Mouse (Mus musculus): ENCODE measurements around the gene Acap3. TPM values are rescaled to one million over a fixed set of nuclear protein-coding genes. Genes with fewer than 3 reads are reported as not detected.
A peak's percentile ranks its signal among the peaks of the same experiment; 100 is the strongest.

Acap3 gene
- polyA plus RNA-seq (2012; rRNA removed) = 9.0 and 11.3 TPM in 2 replicates

GRCm38 (mm10) chr4:155891551-155892001, at the start of gene Acap3, which contains the start of gene Pusl1:
Acap3 (plus strand) TSS chr4:155891822.
Pusl1 (minus strand) TSS chr4:155891781.
- Histone ChIP-seq H3K27me3 (ENCODE audit: control insufficient read depth, insufficient read depth, low read length) (no peaks in the 10 kb centered on the region), H3K36me3 (ENCODE audit: control insufficient read depth, insufficient read depth, low read length) (no peaks in the 10 kb centered on the region; the same call in 1 of the 2 replicates), H3K4me1 (ENCODE audit: control insufficient read depth, insufficient read depth, low read length) (peaks cover 22% of the 10 kb centered on the region), H3K27ac (ENCODE audit: control insufficient read depth, insufficient read depth, low read depth, low read length) (peak within 1 kb of the TSS; percentile 96), H3K4me3 (ENCODE audit: control insufficient read depth, low read depth, low read length) (peak within 1 kb of the TSS; percentile 96)
- TF ChIP-seq CTCF (IDR thresholded peaks at IDR 0.05; ENCODE audit: control insufficient read depth, insufficient read depth, insufficient replicate concordance, low read depth, low read length) (no peak), POLR2A (IDR thresholded peaks at IDR 0.05; ENCODE audit: control insufficient read depth, low read depth, low read length) (peak; percentile 37; the same call in 1 of the 2 replicates)

DNA sequence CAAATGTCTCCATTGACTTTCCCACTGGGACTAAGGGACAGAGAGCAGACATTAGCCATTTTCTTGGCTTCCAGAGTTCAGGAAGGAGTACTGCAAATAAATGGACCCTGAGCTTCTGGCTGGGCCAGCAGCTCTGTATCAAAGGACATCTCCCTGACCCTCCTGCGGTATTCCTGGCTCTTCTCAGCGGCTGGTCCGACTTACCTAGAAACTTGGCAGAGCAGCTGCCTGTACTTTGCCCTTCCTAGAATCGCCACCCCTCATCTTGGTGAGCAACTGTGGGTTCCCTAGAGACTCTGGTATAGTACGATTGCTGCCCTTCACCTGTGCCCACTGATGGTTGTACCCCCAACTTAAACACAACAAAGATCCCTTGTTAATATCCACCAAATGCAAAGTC, 48.4 kb upstream of the Acap3 start:
- Histone ChIP-seq H3K4me3 (ENCODE audit: control insufficient read depth, low read depth, low read length) (no peak overlapping the region), H3K27me3 (ENCODE audit: control insufficient read depth, insufficient read depth, low read length) (no peaks in the 10 kb centered on the region), H3K27ac (ENCODE audit: control insufficient read depth, insufficient read depth, low read depth, low read length) (no peak overlapping the region), H3K36me3 (ENCODE audit: control insufficient read depth, insufficient read depth, low read length) (no peaks in the 10 kb centered on the region; the same call in 1 of the 2 replicates), H3K4me1 (ENCODE audit: control insufficient read depth, insufficient read depth, low read length) (peaks cover 29% of the 10 kb centered on the region)
- TF ChIP-seq CTCF (IDR thresholded peaks at IDR 0.05; ENCODE audit: control insufficient read depth, insufficient read depth, insufficient replicate concordance, low read depth, low read length) (no peak), POLR2A (IDR thresholded peaks at IDR 0.05; ENCODE audit: control insufficient read depth, low read depth, low read length) (no peak)

GRCm38 (mm10) chr4:155846871-155847578, 44.6 kb upstream of the Acap3 start, which contains the start of gene Dvl1:
Dvl1 (plus strand) TSS chr4:155847402.
- H3K27me3 ChIP-seq (ENCODE audit: control insufficient read depth, insufficient read depth, low read length) = no peaks in the 10 kb centered on the region
- peak within 1 kb of the TSS; percentile 81 for H3K27ac ChIP-seq (ENCODE audit: control insufficient read depth, insufficient read depth, low read depth, low read length)
- H3K4me1 ChIP-seq (ENCODE audit: control insufficient read depth, insufficient read depth, low read length) = peaks cover 19% of the 10 kb centered on the region
- peak within 1 kb of the TSS; percentile 92 for H3K4me3 ChIP-seq (ENCODE audit: control insufficient read depth, low read depth, low read length)
- H3K36me3 ChIP-seq (ENCODE audit: control insufficient read depth, insufficient read depth, low read length) = no peaks in the 10 kb centered on the region; the same call in 1 of the 2 replicates
- TF ChIP-seq POLR2A (IDR thresholded peaks at IDR 0.05; ENCODE audit: control insufficient read depth, low read depth, low read length) (peak; percentile 69), CTCF (IDR thresholded peaks at IDR 0.05; ENCODE audit: control insufficient read depth, insufficient read depth, insufficient replicate concordance, low read depth, low read length) (no peak)

- Histone ChIP-seq H3K27me3 (ENCODE audit: control insufficient read depth, insufficient read depth, low read length) (no peaks in the 10 kb centered on the region), H3K4me1 (ENCODE audit: control insufficient read depth, insufficient read depth, low read length) (peaks cover 19% of the 10 kb centered on the region), H3K36me3 (ENCODE audit: control insufficient read depth, insufficient read depth, low read length) (no peaks in the 10 kb centered on the region; the same call in 1 of the 2 replicates), H3K4me3 (ENCODE audit: control insufficient read depth, low read depth, low read length) (peak overlapping the region; percentile 87), H3K27ac (ENCODE audit: control insufficient read depth, insufficient read depth, low read depth, low read length) (peak overlapping the region; percentile 70)
- TF ChIP-seq POLR2A (IDR thresholded peaks at IDR 0.05; ENCODE audit: control insufficient read depth, low read depth, low read length) = no peak
- TF ChIP-seq CTCF (IDR thresholded peaks at IDR 0.05; ENCODE audit: control insufficient read depth, insufficient read depth, insufficient replicate concordance, low read depth, low read length) = no peak
These were observed 43.9 kb upstream of the Acap3 start for GRCm38 (mm10) chr4:155847591-155848352.

GRCm38 (mm10) chr4:155848434-155849095, 43.1 kb upstream of the Acap3 start:
- Histone ChIP-seq H3K27me3 (ENCODE audit: control insufficient read depth, insufficient read depth, low read length) (no peaks in the 10 kb centered on the region), H3K4me3 (ENCODE audit: control insufficient read depth, low read depth, low read length) (peak overlapping the region; percentile 87), H3K4me1 (ENCODE audit: control insufficient read depth, insufficient read depth, low read length) (peaks cover 19% of the 10 kb centered on the region), H3K27ac (ENCODE audit: control insufficient read depth, insufficient read depth, low read depth, low read length) (no peak overlapping the region), H3K36me3 (ENCODE audit: control insufficient read depth, insufficient read depth, low read length) (no peaks in the 10 kb centered on the region)
- no peak for TF ChIP-seq POLR2A (IDR thresholded peaks at IDR 0.05; ENCODE audit: control insufficient read depth, low read depth, low read length)
- TF ChIP-seq CTCF (IDR thresholded peaks at IDR 0.05; ENCODE audit: control insufficient read depth, insufficient read depth, insufficient replicate concordance, low read depth, low read length) = no peak

- TF ChIP-seq CTCF (IDR thresholded peaks at IDR 0.05; ENCODE audit: control insufficient read depth, insufficient read depth, insufficient replicate concordance, low read depth, low read length) (no peak), POLR2A (IDR thresholded peaks at IDR 0.05; ENCODE audit: control insufficient read depth, low read depth, low read length) (no peak)
- Histone ChIP-seq H3K4me1 (ENCODE audit: control insufficient read depth, insufficient read depth, low read length) (peaks cover 19% of the 10 kb centered on the region), H3K27ac (ENCODE audit: control insufficient read depth, insufficient read depth, low read depth, low read length) (no peak overlapping the region), H3K4me3 (ENCODE audit: control insufficient read depth, low read depth, low read length) (no peak overlapping the region), H3K36me3 (ENCODE audit: control insufficient read depth, insufficient read depth, low read length) (no peaks in the 10 kb centered on the region; the same call in 1 of the 2 replicates), H3K27me3 (ENCODE audit: control insufficient read depth, insufficient read depth, low read length) (no peaks in the 10 kb centered on the region)
These were observed 42.2 kb upstream of the Acap3 start for GRCm38 (mm10) chr4:155849391-155849790.
